Mouse (Mus musculus) G1E (cell line): ENCODE measurements around the gene Tpm3.

ENCODE experiments used
- CTCF ChIP-seq: IDR thresholded peaks from 2 replicates; pipeline ENCODE4 v1.5.1; 2012; ENCODE audit warnings: low read depth, low read length, inconsistent platforms, mixed read lengths
- GATA1 ChIP-seq: IDR thresholded peaks from 2 replicates; pipeline ENCODE4 v1.6.1; 2012; ENCODE audit warnings: borderline replicate concordance, low read length, inconsistent platforms, mixed read lengths
- GATA2 ChIP-seq: IDR thresholded peaks from 2 replicates; pipeline ENCODE4 v1.6.1; 2012; ENCODE audit warnings: low read depth, low read length, inconsistent platforms, borderline replicate concordance
- POLR2AphosphoS5 ChIP-seq: IDR thresholded peaks from 2 replicates; pipeline ENCODE4 v1.6.1; 2012; ENCODE audit warnings: low read depth, low read length, inconsistent platforms; ENCODE audit not compliant: insufficient replicate concordance
- TAL1 ChIP-seq: conservative IDR thresholded peaks from 2 replicates; pipeline ENCODE4 v1.6.1; 2012; ENCODE audit warnings: low read depth, low read length, inconsistent platforms, mixed read lengths

GRCm38 (mm10) chr3:90125710-90126109 is 53.3 kb downstream of the Tpm3 start:
- TF ChIP-seq CTCF (no peak), GATA2 (no peak), POLR2AphosphoS5 (no peak), GATA1 (no peak), TAL1 (no peak)
